Mouse (Mus musculus): ENCODE measurements around the gene Lim2. TPM values are rescaled to one million over a fixed set of nuclear protein-coding genes. Genes with fewer than 3 reads are reported as not detected.

Lim2 gene
- total and polyA plus RNA-seq, 3 experiments, result not detected

GRCm38 (mm10) chr7:43441071-43441470 lies 13.6 kb downstream of the Lim2 start:
- TF ChIP-seq CTCF (IDR thresholded peaks at IDR 0.05) (no peak), EP300 (IDR thresholded peaks at IDR 0.05; ENCODE audit: insufficient read depth, low read depth, low read length) (no peak), POLR2A (IDR thresholded peaks at IDR 0.05; ENCODE audit: insufficient read depth, low read depth, low read length) (no peak)
- WGBS, result 91% methylated on average over 3 of the region's 3 CpGs
- no peak for DNase-seq
- Histone ChIP-seq H3K27me3 (ENCODE audit: control insufficient read depth, insufficient read depth, low read length) (no peaks in the 10 kb centered on the region), H3K4me1 (ENCODE audit: control insufficient read depth, insufficient read depth, low read length) (no peaks in the 10 kb centered on the region; the same call in 1 of the 2 replicates), H3K9ac (ENCODE audit: low read depth, low read length) (no peak overlapping the region), H3K36me3 (ENCODE audit: control insufficient read depth, insufficient read depth, low read length) (no peaks in the 10 kb centered on the region), H3K27ac (no peak overlapping the region), H3K4me3 (no peak overlapping the region), H3K79me2 (replicated peaks; ENCODE audit: control insufficient read depth, insufficient read depth, low read length) (no peaks in the 10 kb centered on the region)
- intact Hi-C loops (cut with DNase I), result loop anchor here (5.0 kb wide), 2 partner anchors 129 to 231 kb away; partner anchors contain the start of genes Ctu1 and Zfp715

- Histone ChIP-seq H3K4me1 (ENCODE audit: control insufficient read depth, insufficient read depth, low read length) (peaks cover under 1% of the 10 kb centered on the region; the same call in 1 of the 2 replicates), H3K4me3 (peak overlapping the region; percentile 55), H3K27me3 (ENCODE audit: control insufficient read depth, insufficient read depth, low read length) (no peaks in the 10 kb centered on the region), H3K9ac (ENCODE audit: low read depth, low read length) (peak overlapping the region; percentile 70), H3K79me2 (replicated peaks; ENCODE audit: control insufficient read depth, insufficient read depth, low read length) (no peaks in the 10 kb centered on the region), H3K36me3 (ENCODE audit: control insufficient read depth, insufficient read depth, low read length) (no peaks in the 10 kb centered on the region), H3K27ac (peak overlapping the region; percentile 98)
- WGBS, result 30% methylated on average over 9 of the region's 9 CpGs
- intact Hi-C loops (cut with DNase I), result loop anchor here (5.0 kb wide), 2 partner anchors 130 to 230 kb away; partner anchors contain the start of genes Ctu1 and Zfp715
- no peak for TF ChIP-seq POLR2A (IDR thresholded peaks at IDR 0.05; ENCODE audit: insufficient read depth, low read depth, low read length)
- TF ChIP-seq EP300 (IDR thresholded peaks at IDR 0.05; ENCODE audit: insufficient read depth, low read depth, low read length), result no peak
- no peak for TF ChIP-seq CTCF (IDR thresholded peaks at IDR 0.05)
- DNase-seq, result no peak
These were observed 15.2 kb downstream of the Lim2 start for GRCm38 (mm10) chr7:43442684-43443083.

GRCm38 (mm10) chr7:43443126-43443916 lies 15.9 kb downstream of the Lim2 start:
- H3K9ac ChIP-seq (ENCODE audit: low read depth, low read length), result peak overlapping the region; percentile 70
- no peaks in the 10 kb centered on the region for H3K27me3 ChIP-seq (ENCODE audit: control insufficient read depth, insufficient read depth, low read length)
- peak; percentile 85 to 90 for DNase-seq
- intact Hi-C loops (cut with DNase I), result loop anchor here (5.0 kb wide), 2 partner anchors 131 to 229 kb away; partner anchors contain the start of genes Ctu1 and Zfp715
- TF ChIP-seq CTCF (IDR thresholded peaks at IDR 0.05) (no peak), POLR2A (IDR thresholded peaks at IDR 0.05; ENCODE audit: insufficient read depth, low read depth, low read length) (peak; percentile 37), EP300 (IDR thresholded peaks at IDR 0.05; ENCODE audit: insufficient read depth, low read depth, low read length) (peak; percentile 70; the same call in 1 of the 2 replicates)
- WGBS, result under 1% methylated on average over 36 of the region's 36 CpGs
- H3K79me2 ChIP-seq (replicated peaks; ENCODE audit: control insufficient read depth, insufficient read depth, low read length), result no peaks in the 10 kb centered on the region
- peak overlapping the region; percentile 98 for H3K27ac ChIP-seq
- no peaks in the 10 kb centered on the region for H3K36me3 ChIP-seq (ENCODE audit: control insufficient read depth, insufficient read depth, low read length)
- H3K4me3 ChIP-seq, result peak overlapping the region; percentile 55
- peaks cover 2% of the 10 kb centered on the region; the same call in 1 of the 2 replicates for H3K4me1 ChIP-seq (ENCODE audit: control insufficient read depth, insufficient read depth, low read length)

GRCm38 (mm10) chr7:43443917-43444293 lies 16.4 kb downstream of the Lim2 start, which contains the start of the genes Etfb and Gm45233:
Gene Etfb, plus strand, starts transcription at chr7:43444083.
Gene Gm45233, plus strand, starts transcription at chr7:43444128.
- Histone ChIP-seq H3K79me2 (replicated peaks; ENCODE audit: control insufficient read depth, insufficient read depth, low read length) (no peaks in the 10 kb centered on the region; the same call in 1 of the 2 replicates), H3K4me3 (peak within 1 kb of the TSS; percentile 55), H3K36me3 (ENCODE audit: control insufficient read depth, insufficient read depth, low read length) (no peaks in the 10 kb centered on the region), H3K27me3 (ENCODE audit: control insufficient read depth, insufficient read depth, low read length) (no peaks in the 10 kb centered on the region), H3K4me1 (ENCODE audit: control insufficient read depth, insufficient read depth, low read length) (peaks cover 4% of the 10 kb centered on the region; the same call in 1 of the 2 replicates), H3K27ac (peak within 1 kb of the TSS; percentile 98), H3K9ac (ENCODE audit: low read depth, low read length) (peak within 1 kb of the TSS; percentile 80)
- under 1% methylated on average over 27 of the region's 27 CpGs for WGBS
- TF ChIP-seq EP300 (IDR thresholded peaks at IDR 0.05; ENCODE audit: insufficient read depth, low read depth, low read length) (0 out of 2 replicates have a peak, but pooled peaks have one; percentile 66), CTCF (IDR thresholded peaks at IDR 0.05) (no peak), POLR2A (IDR thresholded peaks at IDR 0.05; ENCODE audit: insufficient read depth, low read depth, low read length) (peak; percentile 98)
- DNase-seq, result peak; percentile 92 to 98
- intact Hi-C loops (cut with DNase I), result loop anchor here (5.0 kb wide), 2 partner anchors 132 to 228 kb away; partner anchors contain the start of genes Ctu1 and Zfp715

- Histone ChIP-seq H3K27ac (peak overlapping the region; percentile 31), H3K4me1 (ENCODE audit: control insufficient read depth, insufficient read depth, low read length) (peaks cover 5% of the 10 kb centered on the region; the same call in 1 of the 2 replicates), H3K79me2 (replicated peaks; ENCODE audit: control insufficient read depth, insufficient read depth, low read length) (no peaks in the 10 kb centered on the region; the same call in 1 of the 2 replicates), H3K9ac (ENCODE audit: low read depth, low read length) (no peak overlapping the region), H3K36me3 (ENCODE audit: control insufficient read depth, insufficient read depth, low read length) (no peaks in the 10 kb centered on the region), H3K27me3 (ENCODE audit: control insufficient read depth, insufficient read depth, low read length) (no peaks in the 10 kb centered on the region), H3K4me3 (no peak overlapping the region)
- no peak for TF ChIP-seq POLR2A (IDR thresholded peaks at IDR 0.05; ENCODE audit: insufficient read depth, low read depth, low read length)
- TF ChIP-seq EP300 (IDR thresholded peaks at IDR 0.05; ENCODE audit: insufficient read depth, low read depth, low read length), result no peak
- TF ChIP-seq CTCF (IDR thresholded peaks at IDR 0.05), result no peak
- peak in 1 of 2 experiments; percentile 16 for DNase-seq
- intact Hi-C loops (cut with DNase I), result loop anchor here (5.0 kb wide), 1 partner anchor 134 kb away; no protein-coding TSS in a partner anchor
- 54% methylated on average over 4 of the region's 4 CpGs for WGBS
These were observed 20.3 kb downstream of the Lim2 start for GRCm38 (mm10) chr7:43447801-43448200.

Measured in heart, adult 2 months (tissue).